Mouse (Mus musculus) spleen, adult 18-20 months (tissue): ENCODE measurements at regions not wholly inside any gene's neighbourhood (a gene's known extent, or its start where the extent isn't known, plus 50 kb on each side); places are given as distances from the start of the nearest gene placed in this dataset.

Experiments used
- DNase-seq, 2 experiments: peaks; one replicate each; pipeline ENCODE4 v3.0.0; 2022; ENCODE audit warnings: mixed read lengths in 2 of 2

DNA sequence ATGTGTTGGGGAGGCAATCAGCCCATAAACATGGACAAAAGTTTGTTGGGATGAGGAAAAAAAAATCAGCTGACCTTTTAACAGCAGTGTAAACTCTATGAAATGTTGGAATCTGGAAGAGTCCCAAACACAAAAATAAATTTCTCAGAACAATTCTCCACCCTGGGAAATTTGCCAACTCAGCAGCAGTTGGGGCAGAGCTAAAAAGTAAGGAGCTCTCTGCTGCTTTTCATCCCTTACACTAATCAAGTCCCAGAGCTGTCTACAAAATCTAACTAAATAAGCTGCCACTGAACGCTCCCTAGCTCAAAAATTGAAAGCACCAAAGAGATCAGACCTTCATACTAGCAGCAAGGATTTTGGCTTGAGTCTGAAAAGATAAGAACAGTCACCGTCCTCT is 176.6 kb upstream of the Egflam start:
- DNase-seq = no peak

GRCm38 (mm10) chr15:7578439-7578838 is 180.2 kb upstream of the Egflam start:
- DNase-seq = no peak

- no peak for DNase-seq
Observed at GRCm38 (mm10) chr15:7587210-7587609, 189.0 kb upstream of the Egflam start.

- DNase-seq = no peak
Observed at GRCm38 (mm10) chr15:7591486-7591885, 193.3 kb upstream of the Egflam start.

DNA sequence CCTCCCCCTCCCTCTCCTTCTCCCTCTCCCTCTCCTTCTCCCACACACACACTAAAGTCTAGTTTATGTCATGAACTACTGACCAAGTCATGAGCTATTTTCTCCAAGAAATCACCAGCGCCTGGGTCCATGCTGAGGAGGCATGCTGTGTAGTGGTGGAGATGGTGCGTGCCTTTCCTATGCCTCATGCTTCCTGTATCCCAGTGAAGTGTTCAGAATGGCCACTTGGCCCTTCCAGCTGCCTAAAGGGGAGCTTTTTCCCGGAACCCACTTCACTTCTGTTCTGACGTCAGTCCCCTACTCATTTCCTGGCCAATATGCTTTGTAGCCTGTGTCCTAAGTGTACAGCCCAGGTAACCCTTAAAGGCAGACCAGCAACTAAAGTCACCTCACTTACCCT is 199.1 kb upstream of the Egflam start:
- no peak for DNase-seq

DNA sequence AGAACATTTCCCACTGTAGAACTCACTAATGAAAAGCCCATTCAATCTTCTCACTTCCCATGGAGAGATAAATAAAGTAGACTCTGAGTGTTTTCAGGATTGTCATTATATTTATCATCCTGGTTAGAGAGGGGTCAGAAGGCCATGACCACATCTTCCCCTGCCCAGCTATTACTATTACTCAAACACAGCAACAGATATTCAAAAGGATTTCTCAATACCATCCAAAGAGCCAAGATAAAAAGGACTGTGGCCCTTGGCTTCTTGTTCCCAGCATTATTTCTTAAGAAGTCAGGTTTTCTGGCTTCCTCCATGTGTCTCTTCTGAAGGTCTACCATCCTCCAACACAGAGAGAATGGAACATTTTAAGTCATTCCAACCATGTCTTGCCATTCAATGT is 199.6 kb upstream of the Egflam start:
- no peak for DNase-seq

GRCm38 (mm10) chr15:7601540-7601939 is 203.3 kb upstream of the Egflam start:
- DNase-seq = no peak

DNA sequence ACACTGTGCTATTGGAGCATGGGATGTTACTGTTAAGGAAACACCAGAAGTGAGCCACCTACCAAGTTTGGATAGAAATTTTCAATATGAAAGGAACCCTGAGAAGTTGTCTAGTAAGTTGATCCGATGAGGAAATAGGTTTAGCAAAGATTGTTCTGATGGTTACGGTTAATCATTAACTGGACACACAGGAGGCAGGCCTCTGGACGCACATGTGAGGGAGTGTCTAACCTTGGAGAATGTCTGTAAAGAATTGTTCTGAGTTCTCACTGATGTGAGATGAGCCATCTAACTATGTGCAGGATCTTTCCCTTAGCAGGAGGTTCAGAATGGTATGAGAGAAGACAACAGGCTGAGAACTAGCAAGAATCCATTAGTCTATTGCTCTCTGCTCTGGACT is 205.8 kb upstream of the Gdnf start:
- no peak for DNase-seq

- DNase-seq = no peak
Observed at GRCm38 (mm10) chr15:7617954-7618353, 192.7 kb upstream of the Gdnf start.

GRCm38 (mm10) chr15:7623026-7623425 is 187.6 kb upstream of the Gdnf start:
- DNase-seq = no peak

DNA sequence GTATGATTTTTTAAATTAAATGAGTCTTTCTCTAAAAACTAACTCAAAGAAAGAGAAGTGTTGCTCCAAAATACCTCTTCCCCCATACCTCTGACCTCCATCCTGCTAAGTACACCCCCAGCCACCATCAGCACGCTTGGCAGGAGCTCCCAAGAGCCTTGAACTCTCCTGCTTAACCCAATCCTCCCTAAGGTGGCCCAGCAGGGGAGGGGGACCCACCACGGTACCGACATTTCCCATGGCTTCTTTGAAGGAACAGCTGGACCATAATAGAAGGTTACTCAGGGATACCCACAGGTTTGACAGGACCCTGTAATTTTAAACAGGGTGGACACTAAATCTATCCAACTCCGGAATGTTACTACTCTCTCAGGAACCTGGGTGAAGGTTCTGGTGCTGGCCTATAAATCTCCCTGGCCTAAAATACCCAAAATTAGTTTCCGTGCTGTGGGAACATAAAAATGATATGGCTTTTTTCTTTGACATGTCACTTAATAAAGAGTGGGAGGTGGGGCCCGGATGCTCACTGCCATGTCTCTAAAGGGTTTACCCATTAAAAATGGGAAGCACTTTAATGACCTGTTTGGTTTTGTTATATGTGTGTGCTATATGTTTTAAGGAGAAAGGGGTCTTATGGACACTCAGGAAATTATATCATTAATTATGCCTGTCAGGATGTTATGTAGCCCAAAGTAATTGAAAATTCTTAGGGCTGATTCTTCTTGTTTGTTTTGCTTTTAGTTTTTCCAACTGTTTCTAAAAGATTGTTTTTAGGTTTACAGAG is 185.8 kb upstream of the Gdnf start:
- no peak for DNase-seq

DNA sequence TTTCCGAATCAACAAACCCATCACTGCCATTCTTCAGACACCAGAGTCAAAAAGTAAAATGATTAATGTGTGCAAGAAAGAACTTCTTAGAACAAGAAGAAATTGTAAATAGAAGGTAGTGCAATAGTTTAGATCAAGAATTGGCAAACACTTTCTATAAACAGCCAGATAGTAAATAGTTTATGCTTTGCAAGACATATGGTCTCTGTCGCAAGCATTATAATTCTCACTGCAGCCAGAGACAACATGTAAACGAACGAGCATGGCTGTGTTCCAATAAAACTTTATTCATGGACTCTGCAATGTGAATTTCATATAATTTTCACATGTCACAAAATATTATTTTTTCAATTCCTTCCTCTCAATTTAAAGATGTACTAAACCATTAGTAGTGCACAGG is 180.8 kb upstream of the Gdnf start:
- DNase-seq = no peak

- no peak for DNase-seq
Observed at GRCm38 (mm10) chr15:7635234-7635633, 175.4 kb upstream of the Gdnf start.

DNA sequence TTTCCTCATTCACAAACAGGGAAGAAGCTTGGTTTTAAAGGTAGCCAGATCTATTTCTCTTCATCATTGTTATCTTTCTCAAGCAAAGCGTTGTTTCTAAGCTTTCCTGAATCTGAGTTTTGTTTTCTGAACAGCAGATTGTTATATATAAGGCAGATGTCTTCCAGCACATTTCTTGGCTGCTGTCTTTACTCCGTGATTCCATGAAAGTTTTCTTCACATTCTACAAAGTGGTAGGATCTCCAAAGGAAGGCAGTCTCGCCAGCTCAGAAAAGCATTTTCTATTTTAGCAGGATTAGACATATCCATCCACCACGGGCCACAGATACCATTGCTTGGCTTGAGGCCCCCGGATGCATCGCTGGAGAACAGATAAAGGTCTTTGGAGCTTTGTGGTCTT is 171.2 kb upstream of the Gdnf start:
- DNase-seq = no peak

GRCm38 (mm10) chr15:7642075-7642474 is 168.6 kb upstream of the Gdnf start:
- no peak for DNase-seq

DNA sequence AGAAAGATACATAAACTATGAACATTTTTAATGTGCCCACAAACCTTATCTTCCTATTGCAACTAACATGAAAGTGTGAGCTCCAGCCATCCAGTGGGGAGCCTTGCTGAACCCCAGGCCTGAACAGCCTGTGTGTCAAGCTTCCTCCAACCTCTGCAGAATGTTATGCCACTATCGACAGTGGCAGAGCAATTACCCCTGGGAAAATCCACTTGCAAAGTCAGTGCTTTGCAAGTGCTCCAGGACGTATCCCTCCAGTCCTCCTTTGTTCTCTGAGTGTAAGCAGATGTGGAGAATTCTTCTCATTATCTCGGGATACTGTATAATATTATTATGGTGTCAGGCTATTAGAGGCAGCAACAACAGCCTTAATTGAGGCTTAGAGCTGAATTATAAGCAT is 159.9 kb upstream of the Gdnf start:
- no peak for DNase-seq

GRCm38 (mm10) chr15:7663888-7664287 is 146.8 kb upstream of the Gdnf start:
- no peak for DNase-seq

DNA sequence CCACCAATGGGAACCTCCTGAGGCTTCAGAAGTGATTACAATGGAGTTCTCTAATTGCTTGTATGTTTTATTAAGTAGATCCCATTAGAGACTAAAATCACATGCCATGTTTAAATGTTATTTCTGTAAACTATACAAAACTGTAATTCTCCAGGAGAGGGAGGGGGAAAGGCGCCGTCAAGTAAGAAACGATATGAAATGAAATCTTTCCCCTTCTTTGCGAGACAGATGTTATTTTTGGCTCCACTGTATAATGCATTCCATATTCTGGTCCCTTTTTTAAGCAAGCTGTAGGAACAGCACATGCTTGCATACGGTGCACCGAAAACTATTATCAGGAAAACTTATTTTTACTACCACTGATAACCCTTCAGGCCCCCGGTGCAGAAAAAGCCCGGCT is 141.0 kb upstream of the Gdnf start:
- no peak for DNase-seq

DNA sequence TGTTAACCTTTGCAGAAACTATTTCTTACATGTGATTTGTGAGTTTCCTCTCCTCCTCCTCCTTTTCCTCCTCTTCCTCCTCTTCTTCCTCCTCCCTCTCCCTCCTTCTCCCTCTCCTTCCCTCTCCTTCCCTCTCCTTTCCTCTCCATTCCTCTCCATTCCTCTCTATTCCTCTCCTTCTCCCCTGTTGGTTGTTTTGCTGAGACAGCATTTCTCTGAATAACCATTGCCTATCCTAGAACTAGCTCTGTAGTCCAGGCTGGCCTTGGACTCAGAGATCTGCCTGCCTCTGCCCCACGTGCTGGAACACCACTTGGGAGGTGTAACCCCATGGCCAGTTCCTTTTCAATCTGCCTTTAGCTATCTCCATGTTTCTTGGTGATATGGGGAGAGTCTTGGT is 133.7 kb upstream of the Gdnf start:
- DNase-seq = no peak

DNA sequence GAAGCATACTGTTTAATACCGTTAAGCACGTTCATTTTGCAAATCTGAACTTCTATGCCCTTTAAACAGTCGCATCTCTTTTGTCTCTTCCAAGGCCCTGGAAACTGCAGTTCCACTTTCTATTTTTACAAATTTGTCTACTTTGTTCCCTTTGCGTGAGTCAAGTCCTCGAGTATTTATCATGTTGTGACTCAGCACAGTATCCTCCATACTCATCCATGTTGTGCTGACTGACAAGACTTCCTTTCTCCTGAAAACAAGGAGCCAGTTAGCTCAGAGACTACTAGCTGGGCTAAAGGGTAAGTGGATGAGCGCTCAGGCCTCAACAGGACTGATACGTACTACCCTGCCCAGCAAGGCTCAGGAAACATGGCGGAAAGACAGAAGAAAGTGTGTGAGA is 131.9 kb upstream of the Gdnf start:
- DNase-seq = no peak

DNA sequence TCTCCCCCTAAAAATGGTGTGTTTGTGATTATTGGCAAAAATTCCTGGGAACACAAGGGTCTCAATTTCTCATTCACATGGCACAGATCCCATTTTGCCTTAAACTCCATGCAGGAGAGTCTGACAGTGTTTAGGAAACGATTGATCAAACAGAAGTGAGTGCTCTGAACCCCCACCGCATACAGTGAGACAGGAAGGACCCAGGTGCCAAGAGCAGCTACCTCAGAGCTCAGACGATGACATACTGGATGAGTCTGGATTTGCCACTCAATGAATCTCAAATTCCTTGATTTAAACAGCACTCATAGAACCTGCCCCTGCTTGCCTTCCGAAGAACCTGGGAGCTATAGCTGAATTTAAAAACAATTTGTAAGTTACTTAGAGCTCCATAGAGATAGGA is 129.6 kb upstream of the Gdnf start:
- no peak for DNase-seq

DNA sequence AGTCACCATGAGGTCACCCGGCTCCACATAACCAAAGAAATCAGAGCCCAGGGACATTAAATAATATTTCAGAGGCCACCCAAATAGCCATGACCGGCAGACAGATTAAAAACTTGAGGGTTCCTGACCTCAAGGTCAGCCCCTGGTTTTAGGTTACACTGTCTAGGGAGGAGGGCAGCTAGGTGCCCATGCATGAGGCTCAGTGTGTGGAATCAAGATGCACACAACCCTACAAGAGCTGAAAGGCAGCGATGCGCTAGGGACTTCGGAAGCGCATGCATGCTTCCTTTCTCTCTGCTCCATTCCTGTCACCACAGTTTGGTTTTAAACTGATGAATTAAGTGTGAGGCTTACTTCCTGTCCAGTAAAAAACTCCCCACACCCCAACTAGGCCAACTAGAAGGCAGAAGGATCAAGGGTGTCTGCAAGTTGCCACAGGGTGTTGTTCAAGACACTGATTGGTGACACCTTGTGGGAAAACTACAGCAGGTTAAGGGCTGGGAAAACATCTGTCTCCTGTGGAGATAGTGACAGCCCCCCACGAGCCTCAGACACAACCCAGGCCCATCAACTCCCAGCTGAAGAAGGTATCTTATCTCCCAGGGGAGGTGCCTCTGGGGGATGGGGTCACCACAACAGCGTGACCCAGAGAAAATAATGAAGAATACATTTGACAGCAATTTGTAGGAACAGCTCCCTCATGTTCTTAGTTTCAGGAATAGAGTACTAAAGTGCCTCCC is 127.2 kb upstream of the Gdnf start:
- no peak for DNase-seq

DNA sequence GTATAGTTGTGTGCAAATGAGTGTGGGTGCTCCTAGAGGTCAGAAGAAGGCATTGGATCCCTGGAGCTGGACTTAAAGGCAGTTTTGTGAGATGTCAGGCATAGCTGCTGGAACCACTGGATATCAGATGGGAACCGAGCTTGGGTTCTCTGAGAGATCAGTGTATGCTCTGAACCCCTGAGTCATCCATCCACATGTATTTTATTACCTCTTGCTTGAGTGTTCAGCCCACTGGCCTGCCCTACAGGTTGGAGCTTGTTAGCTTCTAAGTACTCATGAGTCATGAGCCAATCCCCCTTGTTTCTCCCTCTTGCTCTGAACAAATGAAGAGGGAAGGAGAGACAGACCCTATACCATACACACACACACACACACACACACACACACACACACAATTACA is 119.4 kb upstream of the Gdnf start:
- no peak for DNase-seq

GRCm38 (mm10) chr15:7692096-7692495 is 118.5 kb upstream of the Gdnf start:
- no peak for DNase-seq

GRCm38 (mm10) chr15:7694037-7694436 is 116.6 kb upstream of the Gdnf start:
- DNase-seq = no peak
